Mouse (Mus musculus): Measurements from ENCODE around the gene Gipr. TPM values are rescaled to one million over a fixed set of nuclear protein-coding genes. Genes with fewer than 3 reads are reported as not detected.
A peak's percentile ranks its signal among the peaks of the same experiment; 100 is the strongest.

Gene Gipr
- total RNA-seq, 2 experiments from 2014 or later, result 1.3 to 1.4 TPM

- DNase-seq (ENCODE audit: low spot score in 2 of 2), result peak; percentile 91 to 98
Measured at GRCm38 (mm10) chr7:19149626-19150025, 16.3 kb downstream of the Gipr start, which contains the start of gene Snrpd2. TSS of gene Snrpd2 (plus strand) at chr7:19149722.

- DNase-seq (ENCODE audit: low spot score in 2 of 2), result peak; percentile 97 to 99
Measured at GRCm38 (mm10) chr7:19148875-19149541, 16.9 kb downstream of the Gipr start, which contains the start of gene Qpctl. TSS of gene Qpctl (minus strand) at chr7:19149291.

GRCm38 (mm10) chr7:19148180-19148874 is 17.6 kb downstream of the Gipr start:
- DNase-seq (ENCODE audit: low spot score in 2 of 2), result no peak

GRCm38 (mm10) chr7:19147497-19148045 is 18.4 kb downstream of the Gipr start:
- no peak for DNase-seq (ENCODE audit: low spot score in 2 of 2)

GRCm38 (mm10) chr7:19146793-19147192 is 19.1 kb downstream of the Gipr start:
- no peak for DNase-seq (ENCODE audit: low spot score in 2 of 2)

- DNase-seq (ENCODE audit: low spot score in 2 of 2), result peak in 1 of 2 experiments; percentile 70
Measured at GRCm38 (mm10) chr7:19137380-19137779, 28.5 kb downstream of the Gipr start.

- DNase-seq (ENCODE audit: low spot score in 2 of 2), result no peak
Measured at GRCm38 (mm10) chr7:19136673-19137334, 29.1 kb downstream of the Gipr start.

GRCm38 (mm10) chr7:19136168-19136567 is 29.8 kb downstream of the Gipr start:
- no peak for DNase-seq (ENCODE audit: low spot score in 2 of 2)

- peak; percentile 97 to 98 for DNase-seq (ENCODE audit: low spot score in 2 of 2)
Measured at GRCm38 (mm10) chr7:19131324-19131848, 34.5 kb downstream of the Gipr start.

GRCm38 (mm10) chr7:19130657-19131056 is 35.3 kb downstream of the Gipr start:
- DNase-seq (ENCODE audit: low spot score in 2 of 2), result no peak

GRCm38 (mm10) chr7:19129396-19129795 is 36.5 kb downstream of the Gipr start:
- DNase-seq (ENCODE audit: low spot score in 2 of 2), result no peak

GRCm38 (mm10) chr7:19127744-19128143 is 38.2 kb downstream of the Gipr start:
- no peak for DNase-seq (ENCODE audit: low spot score in 2 of 2)

- no peak for DNase-seq (ENCODE audit: low spot score in 2 of 2)
Measured at GRCm38 (mm10) chr7:19124713-19125112, 41.2 kb downstream of the Gipr start.

- DNase-seq (ENCODE audit: low spot score in 2 of 2), result no peak
Measured at GRCm38 (mm10) chr7:19121686-19122085, 44.2 kb downstream of the Gipr start.

- DNase-seq (ENCODE audit: low spot score in 2 of 2), result peak; percentile 94 to 97
Measured at GRCm38 (mm10) chr7:19119631-19120429, 46.1 kb downstream of the Gipr start, which contains the start of gene Fbxo46. TSS of gene Fbxo46 (plus strand) at chr7:19119859.

GRCm38 (mm10) chr7:19119083-19119482 is 46.8 kb downstream of the Gipr start:
- no peak for DNase-seq (ENCODE audit: low spot score in 2 of 2)

GRCm38 (mm10) chr7:19118028-19118771 is 47.7 kb downstream of the Gipr start, which contains the start of gene Gm4969:
TSS of gene Gm4969 (minus strand) at chr7:19118368.
- peak in 1 of 2 experiments; percentile 37 for DNase-seq (ENCODE audit: low spot score in 2 of 2)

GRCm38 (mm10) chr7:19109565-19109964 is 56.4 kb downstream of the Gipr start:
- no peak for DNase-seq (ENCODE audit: low spot score in 2 of 2)

GRCm38 (mm10) chr7:19107436-19107835 is 58.5 kb downstream of the Gipr start:
- no peak for DNase-seq (ENCODE audit: low spot score in 2 of 2)

Data from layer of hippocampus, adult 18-20 months (tissue).